Mouse (Mus musculus) hindbrain, embryonic 10.5 days (tissue): ENCODE results near the gene Wasf3. TPM values are rescaled to one million over a fixed set of nuclear protein-coding genes. Genes with fewer than 3 reads are reported as not detected.
"Not testable (repeated sequence)": the region's sequence is repeated elsewhere in the genome, so short reads cannot be mapped to it uniquely, and the experiment has no call there.

ENCODE experiments used
- DNase-seq: peaks from one replicate; pipeline ENCODE4 v3.0.0-alpha.2; 2017; ENCODE audit warnings: low spot score
- H3K27ac ChIP-seq: fragments of 300-500 bp; sonication (generic); 2 replicates; pipeline ENCODE4 v1.5.1; 2016; ENCODE audit warnings: mild to moderate bottlenecking, moderate library complexity
- H3K27me3 ChIP-seq: fragments of 300-500 bp; sonication (generic); 2 replicates; pipeline ENCODE4 v1.6.1; 2016; ENCODE audit warnings: mild to moderate bottlenecking; ENCODE audit not compliant: poor library complexity, insufficient read depth, severe bottlenecking
- H3K36me3 ChIP-seq: fragments of 300-500 bp; sonication (generic); 2 replicates; pipeline ENCODE4 v1.6.1; 2016; ENCODE audit warnings: mild to moderate bottlenecking, moderate library complexity
- H3K4me1 ChIP-seq: fragments of 300-500 bp; sonication (generic); replicated peaks from 2 replicates; pipeline ENCODE4 v1.6.1; 2016; ENCODE audit warnings: mild to moderate bottlenecking
- H3K4me3 ChIP-seq: fragments of 300-500 bp; sonication (generic); 2 replicates; pipeline ENCODE4 v1.5.1; 2016; ENCODE audit warnings: mild to moderate bottlenecking, moderate library complexity
- H3K9me3 ChIP-seq: fragments of 300-500 bp; sonication (generic); 2 replicates; pipeline ENCODE4 v1.6.1; 2016; ENCODE audit warnings: mild to moderate bottlenecking, moderate library complexity
- WGBS: fragments of 180-500 bp; shearing (Covaris S2); methylation state at CpG from one replicate; pipeline ENCODE4 v1.1.7; 2016; 5-methylcytosine and 5-hydroxymethylcytosine counted together
- polyA plus RNA-seq: library from polyadenylated mRNA; unstranded; fragments of >200 nt; fragmentation: Nextera tagmentation; extraction: Ambion mirVana; gene quantifications from 2 replicates; pipeline ENCODE4 v1.2.1, GENCODE M21; 2016

Gene Wasf3
- polyA plus RNA-seq, 1 experiment from 2014 or later, result 16.7 TPM

DNA sequence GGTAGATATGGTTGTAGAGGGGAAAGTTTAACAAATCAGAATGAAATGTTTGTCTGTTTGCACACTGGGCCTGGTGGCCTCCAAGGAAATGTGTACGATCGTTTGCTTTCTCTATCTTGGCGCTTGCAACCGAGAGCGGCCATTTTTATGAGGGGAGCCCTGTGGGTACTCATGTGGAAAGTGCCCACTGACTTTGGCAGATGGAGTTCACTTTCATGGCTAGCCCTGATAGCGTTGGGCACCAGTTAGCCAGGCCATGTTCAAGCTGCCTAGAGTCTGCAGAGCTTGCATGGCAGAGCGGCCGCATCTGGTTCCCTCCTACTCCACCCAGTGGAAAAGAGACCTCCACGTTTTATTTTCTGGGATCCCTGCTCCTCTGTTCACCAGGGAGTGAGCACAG, 86.0 kb downstream of the Wasf3 start:
- 90% methylated on average over 9 of the region's 9 CpGs for WGBS
- Histone ChIP-seq H3K27ac (no peak overlapping the region), H3K4me1 (no peaks in the 10 kb centered on the region), H3K9me3 (no peaks in the 10 kb centered on the region), H3K4me3 (no peak overlapping the region), H3K27me3 (no peaks in the 10 kb centered on the region), H3K36me3 (peaks cover 66% of the 10 kb centered on the region)
- no peak for DNase-seq

DNA sequence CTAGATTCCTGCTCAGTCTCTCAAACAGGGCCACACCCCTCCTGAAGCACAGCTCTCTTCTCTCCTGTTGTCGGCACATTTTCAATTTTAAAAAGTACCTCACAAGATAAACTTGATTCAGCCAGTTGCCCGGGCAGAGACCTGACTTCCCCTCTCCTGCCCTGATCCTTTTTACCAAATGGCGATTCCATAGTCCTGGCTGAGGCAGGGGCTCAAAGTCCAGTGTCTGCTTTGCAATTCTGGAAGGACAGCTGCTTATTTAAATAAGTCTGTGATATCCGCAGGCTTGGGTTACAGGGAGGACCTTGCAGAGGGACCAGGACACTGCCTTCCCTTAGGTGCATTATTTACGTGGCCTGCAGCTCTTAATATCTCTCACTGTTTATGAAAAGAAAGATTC, 86.5 kb downstream of the Wasf3 start:
- H3K9me3 ChIP-seq, result no peaks in the 10 kb centered on the region
- WGBS, result 91% methylated on average over 5 of the region's 5 CpGs
- H3K27ac ChIP-seq, result no peak overlapping the region
- DNase-seq, result no peak
- no peak overlapping the region for H3K4me3 ChIP-seq
- no peaks in the 10 kb centered on the region for H3K4me1 ChIP-seq
- H3K36me3 ChIP-seq, result peaks cover 61% of the 10 kb centered on the region
- H3K27me3 ChIP-seq, result no peaks in the 10 kb centered on the region

DNA sequence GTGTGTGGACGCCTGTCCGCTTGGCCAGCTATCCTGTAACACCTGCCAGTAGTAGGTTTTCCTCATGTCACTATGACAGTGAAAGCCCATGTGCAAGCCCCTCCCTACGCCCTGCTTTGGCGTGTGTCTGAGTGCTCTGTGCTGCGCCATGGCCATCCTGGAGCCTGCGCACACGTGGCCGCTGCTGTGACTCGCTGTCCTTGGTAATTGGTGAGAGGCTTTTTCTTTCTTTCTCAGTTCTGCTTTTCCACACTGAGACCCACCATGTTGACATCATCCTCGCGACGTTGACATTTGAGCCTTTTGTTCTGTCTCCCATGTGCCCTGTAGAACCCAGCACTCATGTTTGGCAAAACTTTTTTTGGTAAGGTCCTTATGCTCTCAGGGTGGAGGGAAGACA, 87.0 kb downstream of the Wasf3 start:
- DNase-seq, result no peak
- WGBS, result 93% methylated on average over 12 of the region's 12 CpGs

GRCm38 (mm10) chr5:146479564-146479963, 94.8 kb downstream of the Wasf3 start:
- DNase-seq, H3K4me3 ChIP-seq, H3K36me3 ChIP-seq, H3K27me3 ChIP-seq, H3K9me3 ChIP-seq, H3K27ac ChIP-seq, H3K4me1 ChIP-seq: not testable (repeated sequence)
- 14% methylated on average over 4 of the region's 4 CpGs for WGBS

More for the DNA sequence above, 87.0 kb downstream of the Wasf3 start:
- no peak overlapping the region for H3K4me3 ChIP-seq
- H3K4me1 ChIP-seq, result no peaks in the 10 kb centered on the region
- no peaks in the 10 kb centered on the region for H3K27me3 ChIP-seq
- no peak overlapping the region for H3K27ac ChIP-seq
- no peaks in the 10 kb centered on the region for H3K9me3 ChIP-seq
- H3K36me3 ChIP-seq, result peaks cover 56% of the 10 kb centered on the region

DNA sequence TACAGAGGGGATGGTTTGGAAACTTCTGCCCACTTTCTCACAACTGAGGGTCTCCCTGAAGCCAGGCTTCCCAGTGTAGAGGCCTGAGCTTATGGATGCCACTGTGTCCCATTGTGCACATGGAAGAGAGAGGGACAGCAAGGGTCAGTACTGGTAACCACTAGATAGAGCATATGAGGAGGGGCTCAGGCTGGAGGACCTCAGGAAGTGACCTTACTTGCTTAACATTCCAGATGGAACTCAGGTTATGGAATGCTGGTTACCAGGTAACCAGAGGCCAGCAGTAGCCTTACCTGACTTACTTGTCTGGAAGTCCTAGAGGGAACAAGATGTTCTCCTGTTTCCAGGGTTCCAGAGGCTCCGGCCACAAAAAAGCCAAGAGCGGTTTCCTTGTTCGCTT, 96.9 kb downstream of the Wasf3 start, which contains the start of gene Gm6408:
Gm6408 (plus strand) TSS at position 301 of the 400 bp plus-strand sequence.
- 85% methylated on average over 3 of the region's 3 CpGs for WGBS

DNA sequence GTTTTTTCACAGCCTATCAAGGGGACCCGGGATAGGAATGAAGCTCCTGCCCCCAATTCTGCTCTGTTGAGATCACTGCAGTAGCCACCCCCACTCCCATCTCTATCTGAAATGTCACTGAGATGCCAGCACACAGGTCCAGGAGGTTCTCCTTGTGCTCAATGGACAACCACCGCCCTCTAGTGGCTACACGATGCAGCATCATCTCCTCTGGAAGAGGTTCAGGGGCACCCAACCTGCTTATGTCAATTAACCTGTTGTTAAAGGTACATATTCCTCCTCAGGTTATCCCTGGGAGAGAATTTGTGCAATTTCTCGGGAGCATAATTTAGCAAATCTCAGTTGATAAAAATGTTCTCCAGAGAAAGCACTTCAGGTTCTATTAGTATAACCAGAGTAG, 104.2 kb downstream of the Wasf3 start:
- not testable (repeated sequence) for H3K27ac ChIP-seq, DNase-seq, H3K4me3 ChIP-seq, H3K9me3 ChIP-seq, H3K36me3 ChIP-seq, H3K27me3 ChIP-seq, H3K4me1 ChIP-seq
- 17% methylated on average over 3 of the region's 4 CpGs for WGBS

More for the DNA sequence above, 96.9 kb downstream of the Wasf3 start, which contains the start of gene Gm6408:
- not testable (repeated sequence) for H3K4me1 ChIP-seq, H3K27ac ChIP-seq, H3K4me3 ChIP-seq, H3K36me3 ChIP-seq, H3K9me3 ChIP-seq, DNase-seq, H3K27me3 ChIP-seq

DNA sequence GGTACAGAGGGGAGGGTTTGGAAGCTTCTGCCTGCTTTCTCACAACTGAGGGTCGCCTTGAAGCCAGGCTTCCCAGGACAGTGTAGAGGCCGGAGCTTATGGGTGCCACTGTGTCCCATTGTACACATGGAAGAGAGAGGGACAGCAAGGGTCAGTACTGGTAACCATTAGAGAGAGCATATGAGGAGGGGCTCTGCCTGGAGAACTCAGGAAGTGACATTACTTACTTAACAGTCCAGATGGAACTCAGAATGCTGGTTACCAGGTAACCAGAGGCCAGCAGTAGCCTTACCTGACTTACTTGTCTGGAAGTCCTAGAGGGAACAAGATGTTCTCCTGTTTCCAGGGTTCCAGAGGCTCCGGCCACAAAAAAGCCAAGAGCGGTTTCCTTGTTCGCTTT, 106.3 kb downstream of the Wasf3 start, which contains the start of gene Gm6370:
Gm6370 (plus strand) TSS at position 301 of the 400 bp plus-strand sequence.
- no CpG with 5 or more reads among the region's 5 CpGs for WGBS
- H3K9me3 ChIP-seq, result not testable (repeated sequence)

DNA sequence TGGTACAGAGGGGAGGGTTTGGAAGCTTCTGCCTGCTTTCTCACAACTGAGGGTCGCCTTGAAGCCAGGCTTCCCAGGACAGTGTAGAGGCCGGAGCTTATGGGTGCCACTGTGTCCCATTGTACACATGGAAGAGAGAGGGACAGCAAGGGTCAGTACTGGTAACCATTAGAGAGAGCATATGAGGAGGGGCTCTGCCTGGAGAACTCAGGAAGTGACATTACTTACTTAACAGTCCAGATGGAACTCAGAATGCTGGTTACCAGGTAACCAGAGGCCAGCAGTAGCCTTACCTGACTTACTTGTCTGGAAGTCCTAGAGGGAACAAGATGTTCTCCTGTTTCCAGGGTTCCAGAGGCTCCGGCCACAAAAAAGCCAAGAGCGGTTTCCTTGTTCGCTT, 117.3 kb downstream of the Wasf3 start, which contains the start of gene 4930449I24Rik:
4930449I24Rik (plus strand) TSS at position 301 of the 400 bp plus-strand sequence.
- not testable (repeated sequence) for H3K36me3 ChIP-seq, DNase-seq, H3K9me3 ChIP-seq, H3K27me3 ChIP-seq, H3K27ac ChIP-seq, H3K4me3 ChIP-seq, H3K4me1 ChIP-seq
- no CpG with 5 or more reads among the region's 5 CpGs for WGBS

More for the DNA sequence above, 106.3 kb downstream of the Wasf3 start, which contains the start of gene Gm6370:
- H3K4me3 ChIP-seq, DNase-seq, H3K36me3 ChIP-seq, H3K27ac ChIP-seq, H3K27me3 ChIP-seq, H3K4me1 ChIP-seq: not testable (repeated sequence)

DNA sequence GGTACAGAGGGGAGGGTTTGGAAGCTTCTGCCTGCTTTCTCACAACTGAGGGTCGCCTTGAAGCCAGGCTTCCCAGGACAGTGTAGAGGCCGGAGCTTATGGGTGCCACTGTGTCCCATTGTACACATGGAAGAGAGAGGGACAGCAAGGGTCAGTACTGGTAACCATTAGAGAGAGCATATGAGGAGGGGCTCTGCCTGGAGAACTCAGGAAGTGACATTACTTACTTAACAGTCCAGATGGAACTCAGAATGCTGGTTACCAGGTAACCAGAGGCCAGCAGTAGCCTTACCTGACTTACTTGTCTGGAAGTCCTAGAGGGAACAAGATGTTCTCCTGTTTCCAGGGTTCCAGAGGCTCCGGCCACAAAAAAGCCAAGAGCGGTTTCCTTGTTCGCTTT, 129.0 kb downstream of the Wasf3 start, which contains the start of gene Gm3402:
Gm3402 (plus strand) TSS at position 301 of the 400 bp plus-strand sequence.
- not testable (repeated sequence) for H3K27ac ChIP-seq, H3K36me3 ChIP-seq, H3K27me3 ChIP-seq, DNase-seq, H3K9me3 ChIP-seq, H3K4me1 ChIP-seq, H3K4me3 ChIP-seq
- 100% methylated on average over 2 of the region's 5 CpGs for WGBS

Other genes with a start within 250 kb of the Wasf3 start
- gene Gm5565, start 224.4 kb upstream of the Wasf3 start, polyA plus RNA-seq, result not detected in 2 replicates
- not detected in 2 replicates for gene Gm6309, start 214.3 kb upstream of the Wasf3 start, polyA plus RNA-seq
- 0.24 TPM in 1 of 2 replicates, not detected in the other for gene 1700001J03Rik, start 199.7 kb upstream of the Wasf3 start, polyA plus RNA-seq
- 18.9 and 26.1 TPM in 2 replicates for gene Rnf6, start 163.4 kb upstream of the Wasf3 start, polyA plus RNA-seq
- gene Cdk8, start 153.8 kb upstream of the Wasf3 start, polyA plus RNA-seq, result 23.4 and 25.8 TPM in 2 replicates
- not detected in 2 replicates for gene Gm6408, start 97.0 kb downstream of the Wasf3 start, polyA plus RNA-seq
- not detected in 2 replicates for gene Gm6370, start 106.4 kb downstream of the Wasf3 start, polyA plus RNA-seq
- not detected in 2 replicates for gene 4930449I24Rik, start 117.4 kb downstream of the Wasf3 start, polyA plus RNA-seq
- not detected in 2 replicates for gene Gm3402, start 129.1 kb downstream of the Wasf3 start, polyA plus RNA-seq
- gene Gm3404, start 140.8 kb downstream of the Wasf3 start, polyA plus RNA-seq, result not detected in 2 replicates
- not detected in 2 replicates for gene Gm3409, start 152.7 kb downstream of the Wasf3 start, polyA plus RNA-seq
- not detected in 2 replicates for gene Gm3415, start 171.2 kb downstream of the Wasf3 start, polyA plus RNA-seq
- 0.11 TPM in 1 of 2 replicates, not detected in the other for gene Gpr12, start 200.3 kb downstream of the Wasf3 start, polyA plus RNA-seq